Mouse (Mus musculus) brain, embryonic 14.5 days (tissue): ENCODE measurements around the gene Olfr648.

Experiments
- CTCF ChIP-seq: fragments of 200-500 bp; IDR thresholded peaks from 2 replicates; pipeline ENCODE4 v1.5.1; 2012; ENCODE audit warnings: inconsistent platforms, mild to moderate bottlenecking, moderate library complexity, borderline replicate concordance; ENCODE audit not compliant: insufficient read depth, insufficient read length; ENCODE audit errors: extremely low read depth
- POLR2A ChIP-seq: fragments of 200-500 bp; IDR thresholded peaks from 2 replicates; pipeline ENCODE4 v1.6.1; 2012; ENCODE audit warnings: mild to moderate bottlenecking, inconsistent platforms, borderline replicate concordance; ENCODE audit not compliant: poor library complexity, insufficient read depth, insufficient read length, severe bottlenecking; ENCODE audit errors: extremely low read depth

- TF ChIP-seq CTCF (no peak), POLR2A (no peak)
Observed at GRCm38 (mm10) chr7:104175085-104175484, 8.1 kb downstream of the Olfr648 start.
